Mouse (Mus musculus): Measurements from ENCODE around the gene Prnd. TPM values are rescaled to one million over a fixed set of nuclear protein-coding genes. Genes with fewer than 3 reads are reported as not detected.

The Prnd gene
- total and polyA plus RNA-seq, 3 experiments = 0.76 to 11.4 (median 5.6) TPM

- H3K9ac ChIP-seq (ENCODE audit: insufficient read depth, low read depth) = no peak overlapping the region
- in situ Hi-C loops (cut with MboI; ENCODE audit: low pct_ligation_motif_present, low pct_unique_long_range_greater_than_20kb, low sequenced_read_pairs) = no loop called here
- H3K4me2 ChIP-seq (ENCODE audit: insufficient read depth, low read depth, poor library complexity, severe bottlenecking) = no peak overlapping the region
Measured at GRCm38 (mm10) chr2:131906266-131906665, 44.4 kb upstream of the Prnd start.

GRCm38 (mm10) chr2:131906846-131907245, 43.8 kb upstream of the Prnd start:
- dilution Hi-C loops (cut with MboI; ENCODE audit: extremely low pct_ligation_motif_present, extremely low pct_unique_long_range_greater_than_20kb, low sequenced_read_pairs) = no loop called here
- no peaks in the 10 kb centered on the region for H3K79me2 ChIP-seq (replicated peaks; ENCODE audit: control insufficient read depth, extremely low read depth, insufficient read depth, poor library complexity, severe bottlenecking)
- no peak overlapping the region for H3K4me3 ChIP-seq (replicated peaks in 1 of 3; ENCODE audit: low read depth in 2 of 3, low read length in 2 of 3, poor library complexity in 1 of 3)
- in situ Hi-C loops (cut with MboI; ENCODE audit: low pct_ligation_motif_present, low pct_unique_long_range_greater_than_20kb, low sequenced_read_pairs) = no loop called here
- H3K4me2 ChIP-seq (ENCODE audit: insufficient read depth, low read depth, poor library complexity, severe bottlenecking) = no peak overlapping the region
- no peak for TF ChIP-seq USF1 (IDR thresholded peaks at IDR 0.05; ENCODE audit: low read depth, low read length)
- TF ChIP-seq KAT2A (IDR thresholded peaks at IDR 0.05; ENCODE audit: insufficient replicate concordance, low read length) = no peak
- TF ChIP-seq SIN3A (IDR thresholded peaks at IDR 0.05; ENCODE audit: low read length) = no peak
- no peak for TF ChIP-seq ZNF384 (IDR thresholded peaks at IDR 0.05; ENCODE audit: low read depth, low read length)
- TF ChIP-seq PAX5 (IDR thresholded peaks at IDR 0.05; ENCODE audit: low read length) = no peak
- no peak for TF ChIP-seq RCOR1 (conservative IDR thresholded peaks at IDR 0.05; ENCODE audit: low read depth, low read length)
- TF ChIP-seq CTCF (conservative IDR thresholded peaks at IDR 0.05 in 1 of 2, IDR thresholded peaks at IDR 0.05 in 1 of 2; ENCODE audit: low read depth in 2 of 2, low read length in 2 of 2) = no peak
- TF ChIP-seq GABPA (IDR thresholded peaks at IDR 0.05; ENCODE audit: insufficient replicate concordance, low read depth, low read length) = no peak
- TF ChIP-seq ELF1 (IDR thresholded peaks at IDR 0.05; ENCODE audit: low read depth, low read length) = no peak
- TF ChIP-seq IRF4 (IDR thresholded peaks at IDR 0.05; ENCODE audit: low read depth, low read length) = no peak
- TF ChIP-seq JUN (IDR thresholded peaks at IDR 0.05; ENCODE audit: insufficient read depth, low read depth, low read length) = no peak
- no peak for TF ChIP-seq USF2 (conservative IDR thresholded peaks at IDR 0.05; ENCODE audit: low read depth, low read length)
- TF ChIP-seq NRF1 (IDR thresholded peaks at IDR 0.05; ENCODE audit: low read depth, low read length) = no peak
- H3K27ac ChIP-seq (ENCODE audit: insufficient read depth, low read depth) = no peak overlapping the region
- DNase-seq (ENCODE audit: extremely low read depth) = no peak
- peaks cover 6% of the 10 kb centered on the region for H3K27me3 ChIP-seq (replicated peaks)
- H3K36me3 ChIP-seq (replicated peaks in 1 of 2; ENCODE audit: control insufficient read depth in 1 of 2, insufficient read depth in 1 of 2, low read length in 1 of 2) = no peaks in the 10 kb centered on the region
- peaks cover 4 to 31% of the 10 kb centered on the region in 2 experiments for H3K4me1 ChIP-seq (ENCODE audit: control insufficient read depth in 1 of 2, insufficient read depth in 2 of 2)
- H3K9ac ChIP-seq (ENCODE audit: insufficient read depth, low read depth) = no peak overlapping the region
- no peaks in the 10 kb centered on the region for H3K9me3 ChIP-seq (replicated peaks; ENCODE audit: low read length)

More at GRCm38 (mm10) chr2:131906266-131906665, 44.4 kb upstream of the Prnd start:
- TF ChIP-seq POLR2AphosphoS2 (IDR thresholded peaks at IDR 0.05; ENCODE audit: low read depth, low read length) (no peak), MYC (IDR thresholded peaks at IDR 0.05; ENCODE audit: low read depth, low read length) (no peak), BHLHE40 (IDR thresholded peaks at IDR 0.05; ENCODE audit: low read depth, low read length) (no peak), RCOR1 (conservative IDR thresholded peaks at IDR 0.05; ENCODE audit: low read depth, low read length) (no peak), USF1 (IDR thresholded peaks at IDR 0.05; ENCODE audit: low read depth, low read length) (no peak), TCF12 (IDR thresholded peaks at IDR 0.05; ENCODE audit: low read depth, low read length) (no peak), NRF1 (IDR thresholded peaks at IDR 0.05; ENCODE audit: low read depth, low read length) (no peak), PAX5 (IDR thresholded peaks at IDR 0.05; ENCODE audit: low read length) (no peak), TBP (conservative IDR thresholded peaks at IDR 0.05; ENCODE audit: low read depth, low read length) (no peak), HCFC1 (IDR thresholded peaks at IDR 0.05; ENCODE audit: low read depth, low read length) (no peak), ZKSCAN1 (IDR thresholded peaks at IDR 0.05; ENCODE audit: borderline replicate concordance, low read depth, low read length) (no peak), UBTF (IDR thresholded peaks at IDR 0.05; ENCODE audit: low read depth, low read length) (no peak), POLR2A (IDR thresholded peaks at IDR 0.05; ENCODE audit: low read depth, low read length) (no peak), MAFK (IDR thresholded peaks at IDR 0.05; ENCODE audit: insufficient replicate concordance, low read length) (no peak), E2F4 (IDR thresholded peaks at IDR 0.05; ENCODE audit: insufficient replicate concordance, low read depth, low read length) (no peak), KAT2A (IDR thresholded peaks at IDR 0.05; ENCODE audit: insufficient replicate concordance, low read length) (no peak), RAD21 (IDR thresholded peaks at IDR 0.05; ENCODE audit: low read depth, low read length) (no peak), MAX (IDR thresholded peaks at IDR 0.05; ENCODE audit: low read length) (no peak), JUN (IDR thresholded peaks at IDR 0.05; ENCODE audit: insufficient read depth, low read depth, low read length) (no peak), MAZ (IDR thresholded peaks at IDR 0.05; ENCODE audit: low read depth, low read length) (no peak)
- Histone ChIP-seq H3K4me1 (ENCODE audit: control insufficient read depth in 1 of 2, insufficient read depth in 2 of 2) (peaks cover 4 to 26% of the 10 kb centered on the region in 2 experiments), H3K9me3 (replicated peaks; ENCODE audit: low read length) (no peaks in the 10 kb centered on the region), H3K27ac (ENCODE audit: insufficient read depth, low read depth) (no peak overlapping the region), H3K36me3 (replicated peaks in 1 of 2; ENCODE audit: control insufficient read depth in 1 of 2, insufficient read depth in 1 of 2, low read length in 1 of 2) (no peaks in the 10 kb centered on the region), H3K4me3 (replicated peaks in 1 of 3; ENCODE audit: low read depth in 2 of 3, low read length in 2 of 3, poor library complexity in 1 of 3) (no peak overlapping the region), H3K27me3 (replicated peaks) (peaks cover 6% of the 10 kb centered on the region), H3K79me2 (replicated peaks; ENCODE audit: control insufficient read depth, extremely low read depth, insufficient read depth, poor library complexity, severe bottlenecking) (no peaks in the 10 kb centered on the region)
- DNase-seq (ENCODE audit: extremely low read depth) = no peak
- dilution Hi-C loops (cut with MboI; ENCODE audit: extremely low pct_ligation_motif_present, extremely low pct_unique_long_range_greater_than_20kb, low sequenced_read_pairs) = no loop called here

Measured in CH12.LX (cell line).